Mouse (Mus musculus): Measurements from ENCODE around the gene Ptk6.

GRCm38 (mm10) chr2:181237251-181238014 is 34.8 kb upstream of the Ptk6 start:
- 0 out of 2 replicates have a peak, but pooled peaks have one; percentile 9 for TF ChIP-seq CTCF (IDR thresholded peaks at IDR 0.05; ENCODE audit: control insufficient read depth, insufficient read depth, insufficient replicate concordance, low read depth, low read length)
- TF ChIP-seq POLR2A (IDR thresholded peaks at IDR 0.05; ENCODE audit: control insufficient read depth, low read depth, low read length): no peak

Measured in testis, adult 2 months (tissue).